Mouse (Mus musculus) thymus, postnatal 4 days (tissue): ENCODE measurements around the gene Prr19.
A peak's percentile ranks its signal among the peaks of the same experiment; 100 is the strongest.
"Not testable (repeated sequence)": the region's sequence is repeated elsewhere in the genome, so short reads cannot be mapped to it uniquely, and the experiment has no call there.

ENCODE experiments used
- DNase-seq: peaks from one replicate; pipeline ENCODE4 v3.0.0; 2021

Gene Prr19

DNA sequence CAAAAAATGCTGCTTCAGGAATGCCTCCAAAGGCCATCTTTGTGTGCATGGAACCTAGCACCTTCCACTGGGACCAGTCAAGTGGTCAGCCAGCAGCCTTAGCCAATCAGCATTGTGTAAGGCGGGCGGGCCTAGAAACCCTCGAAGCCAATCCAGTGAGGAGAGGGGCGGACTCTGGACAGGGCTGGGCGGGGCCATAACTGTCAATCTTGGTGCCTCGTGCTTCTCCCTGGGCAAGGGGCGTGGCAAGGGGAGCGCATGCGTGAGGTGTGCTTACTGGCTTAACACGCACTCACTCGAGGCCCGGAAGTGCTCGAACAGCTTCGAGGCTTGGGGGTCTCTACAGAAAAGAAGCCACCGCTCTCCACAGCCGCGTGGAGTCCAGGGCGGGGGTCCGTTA is at the start of gene Prr19:
Gene Prr19, plus strand, starts transcription at position 349 of the 400 bp plus-strand sequence.
- DNase-seq: peak; percentile 34

DNA sequence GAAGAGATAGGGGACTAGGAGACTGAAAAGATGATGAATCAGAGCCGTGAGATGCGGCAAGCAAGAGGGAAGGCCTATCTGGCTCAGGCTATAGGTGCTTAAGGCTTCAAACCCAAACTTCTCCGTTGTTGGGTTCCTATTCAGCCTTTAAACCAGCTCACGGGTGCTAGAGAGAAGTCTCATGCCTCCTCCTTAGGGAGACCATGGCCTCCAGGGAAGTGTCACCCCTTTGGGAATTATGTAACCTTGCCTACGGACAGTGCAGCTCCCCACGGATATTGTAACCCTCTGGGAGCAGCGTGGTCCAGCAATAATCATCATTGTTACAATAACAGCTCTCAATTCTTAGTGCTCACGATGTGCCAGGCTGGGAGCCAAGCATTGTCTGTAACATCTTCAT is 49.4 kb upstream of the Prr19 start:
- DNase-seq: no peak

DNA sequence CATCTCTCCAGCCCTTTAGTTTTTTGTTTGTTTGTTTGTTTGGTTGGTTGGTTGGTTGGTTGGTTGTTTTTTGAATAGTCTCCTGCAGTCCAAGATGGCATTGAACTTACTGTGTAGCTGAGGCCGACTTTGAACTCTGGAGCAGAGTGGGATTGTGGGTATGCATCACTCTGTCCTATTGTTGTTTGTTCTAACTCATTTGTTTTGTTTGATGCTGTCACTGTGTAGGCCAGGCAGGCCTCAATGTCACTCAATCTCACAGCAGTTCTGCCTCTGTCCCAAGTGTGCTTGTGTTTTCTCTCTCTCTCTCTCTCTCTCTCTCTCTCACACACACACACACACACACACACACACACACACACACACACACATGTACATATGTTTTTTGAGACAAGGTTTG is 39.3 kb upstream of the Prr19 start:
- DNase-seq: no peak

DNA sequence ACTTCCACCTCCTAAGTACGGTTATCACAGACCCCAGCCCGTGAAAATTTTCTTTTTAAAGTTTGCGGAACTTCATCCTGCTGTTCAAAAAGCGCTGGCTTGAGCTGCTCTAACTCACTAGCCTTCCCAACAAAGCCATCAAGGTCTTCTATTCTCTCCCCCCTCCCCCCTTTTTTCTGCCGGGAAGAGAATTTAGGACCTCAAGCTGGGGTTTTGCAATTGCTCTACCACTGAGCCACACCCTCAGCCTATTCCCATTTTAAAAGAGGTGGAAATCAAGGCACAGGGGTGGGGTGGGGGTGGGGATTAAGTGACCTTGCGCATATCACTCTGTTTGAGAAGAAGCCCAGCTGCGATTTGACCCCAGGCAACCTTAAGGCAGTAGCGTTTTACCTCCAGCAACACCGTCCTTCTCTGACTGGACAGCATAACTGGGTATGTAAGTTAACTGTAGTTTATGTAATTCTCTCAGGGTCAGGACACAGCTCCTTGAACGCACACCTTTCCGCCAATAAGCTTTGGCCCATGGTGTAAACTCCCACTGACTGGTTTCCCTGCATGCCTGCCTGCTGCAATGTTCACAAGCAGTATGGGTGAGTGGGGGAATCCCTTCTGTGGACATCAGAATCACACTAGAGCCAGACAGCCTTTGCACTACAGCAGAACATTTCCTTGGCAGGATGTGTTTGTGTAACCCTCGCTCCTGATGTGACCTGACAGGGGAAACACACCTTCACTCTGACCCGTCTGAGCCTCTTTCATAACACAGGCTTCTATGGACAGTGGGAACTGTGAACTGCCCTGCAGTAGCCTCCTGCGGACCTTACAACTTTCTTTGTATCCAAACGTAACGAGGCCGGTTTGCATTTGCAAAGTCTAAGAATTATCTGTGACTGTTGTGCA is 37.0 kb upstream of the Prr19 start:
- no peak for DNase-seq

DNA sequence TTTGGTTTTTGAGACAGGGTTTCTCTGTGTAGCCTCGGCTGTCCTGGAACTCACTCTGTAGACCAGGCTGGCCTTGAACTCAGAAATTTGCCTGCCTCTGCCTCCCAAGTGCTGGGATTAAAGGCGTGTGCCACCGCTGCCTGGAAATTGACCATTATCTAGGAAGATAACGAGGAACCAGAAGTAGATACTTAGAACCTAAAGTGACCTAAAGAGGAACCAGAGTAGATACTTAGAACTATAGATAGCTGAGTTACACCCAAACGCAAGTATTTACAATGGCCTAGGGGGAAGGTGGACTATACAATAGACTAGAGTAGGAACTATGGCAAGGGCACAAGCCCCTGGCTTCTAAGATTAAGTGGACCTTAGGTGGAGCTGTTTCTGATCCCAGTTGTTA is 35.5 kb upstream of the Prr19 start:
- DNase-seq: not testable (repeated sequence)

DNA sequence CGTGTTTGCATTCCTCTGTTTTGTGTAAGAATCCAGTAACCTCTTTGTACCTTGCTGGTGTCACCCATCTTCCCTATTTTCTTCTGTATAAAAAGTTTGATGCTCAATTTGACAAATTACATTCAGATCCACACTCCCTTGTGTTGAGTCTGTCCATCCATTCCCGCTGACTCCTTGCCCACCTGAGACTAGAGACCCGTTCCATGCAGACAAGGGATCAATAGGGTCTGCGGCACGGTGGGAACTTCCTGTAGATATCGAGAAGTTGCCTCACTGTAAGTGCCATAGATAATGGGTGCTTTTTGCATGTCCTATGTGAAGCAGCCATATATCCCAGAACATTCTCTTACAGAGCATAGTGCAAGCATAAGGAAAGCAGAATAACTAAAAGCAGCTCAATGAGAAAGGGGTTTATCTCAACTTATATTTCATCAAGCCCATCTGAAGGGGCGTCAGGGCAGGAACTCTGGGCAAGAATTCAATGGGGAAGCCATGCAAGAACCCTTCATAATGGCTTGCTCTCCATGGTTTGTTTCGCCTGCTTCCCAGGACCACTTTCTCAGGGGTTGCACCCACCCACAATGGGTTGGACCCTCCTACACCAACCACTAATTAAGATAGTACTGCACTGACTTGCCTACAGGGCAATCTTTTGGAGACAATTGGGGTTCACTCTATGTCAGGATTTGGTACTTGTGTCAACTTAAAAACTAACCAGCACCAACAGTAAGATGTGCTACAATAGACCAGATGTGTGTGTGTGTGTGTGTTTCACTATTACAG is 34.8 kb upstream of the Prr19 start:
- no peak for DNase-seq

DNA sequence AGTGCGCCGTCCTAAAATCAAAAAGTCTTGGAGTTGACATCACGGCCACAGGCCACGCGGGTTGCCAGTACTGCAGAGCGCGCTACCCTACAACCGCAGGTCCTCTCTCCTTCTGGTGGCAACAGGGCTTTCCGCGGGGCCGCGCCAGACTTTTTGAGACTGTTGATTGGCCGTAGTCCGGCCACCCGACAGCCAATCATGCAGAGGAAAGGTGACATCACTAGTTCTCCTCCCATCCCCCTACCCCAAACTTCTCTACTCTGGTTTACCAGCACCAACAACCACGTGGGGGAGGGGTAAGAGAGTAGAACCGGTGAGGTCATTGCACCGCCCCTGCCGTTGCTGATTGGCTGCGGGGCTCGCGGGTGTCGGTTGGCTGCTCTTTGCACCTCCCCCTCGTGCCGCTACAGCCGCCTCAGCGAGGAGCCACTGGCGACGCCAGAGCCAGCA is 33.9 kb upstream of the Prr19 start, which contains the start of gene Cic:
Gene Cic, plus strand, starts transcription at position 404 of the 450 bp plus-strand sequence.
- peak; percentile 96 for DNase-seq

DNA sequence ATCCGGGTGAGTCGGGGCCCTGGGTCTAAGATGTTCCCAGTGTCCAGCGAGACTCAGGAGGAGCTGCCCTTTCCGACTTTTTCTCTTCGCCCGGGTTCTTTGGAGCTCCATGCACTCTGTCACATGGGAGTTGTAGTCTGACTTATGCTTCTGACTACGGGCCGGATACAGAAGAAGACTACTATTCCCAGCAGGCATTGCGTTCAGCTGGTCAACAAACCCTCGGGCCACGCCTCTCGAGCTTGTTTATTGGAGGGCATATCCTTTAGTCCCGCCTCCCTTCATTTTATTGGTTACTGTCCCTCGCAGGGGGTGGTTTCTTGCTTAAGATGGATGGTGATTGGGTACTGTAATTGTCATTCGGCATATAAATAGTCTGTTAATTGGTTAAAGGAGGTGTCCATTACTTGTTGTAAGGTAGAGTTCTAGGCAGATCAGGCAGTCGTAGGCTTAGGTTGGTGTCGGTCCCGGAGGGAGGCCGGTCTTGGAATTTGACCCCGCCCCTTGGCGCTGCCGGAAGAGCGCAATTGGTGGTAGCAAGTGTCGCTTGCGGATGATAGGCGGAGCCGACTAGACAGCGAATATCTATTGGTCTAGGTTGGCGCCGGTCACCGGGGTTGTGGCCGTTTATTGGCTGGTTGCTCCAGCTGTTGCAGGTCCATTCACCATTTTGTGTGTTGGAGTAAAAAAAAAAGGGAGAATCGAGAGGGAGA is 33.3 kb upstream of the Prr19 start:
- DNase-seq: peak; percentile 97

DNA sequence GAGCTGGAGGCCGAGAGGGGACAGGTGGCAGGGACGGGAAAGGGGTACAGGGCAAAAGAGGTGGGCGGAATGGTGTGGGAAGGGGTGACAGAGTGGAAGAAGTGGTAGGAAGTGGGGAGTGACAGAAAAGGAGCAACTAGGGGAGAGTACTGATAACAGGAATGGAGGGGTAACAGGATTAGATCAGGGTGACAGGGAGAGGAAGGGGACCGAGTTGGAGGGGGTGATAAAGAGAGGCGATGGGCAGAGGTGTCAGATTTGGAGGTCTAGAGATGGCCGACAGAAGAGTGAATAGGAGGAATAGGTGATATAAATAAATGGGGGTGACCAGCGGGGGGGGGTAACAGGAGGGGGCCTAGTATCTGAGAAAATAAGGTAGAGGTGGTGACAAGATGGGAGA is 32.6 kb upstream of the Prr19 start:
- no peak for DNase-seq

DNA sequence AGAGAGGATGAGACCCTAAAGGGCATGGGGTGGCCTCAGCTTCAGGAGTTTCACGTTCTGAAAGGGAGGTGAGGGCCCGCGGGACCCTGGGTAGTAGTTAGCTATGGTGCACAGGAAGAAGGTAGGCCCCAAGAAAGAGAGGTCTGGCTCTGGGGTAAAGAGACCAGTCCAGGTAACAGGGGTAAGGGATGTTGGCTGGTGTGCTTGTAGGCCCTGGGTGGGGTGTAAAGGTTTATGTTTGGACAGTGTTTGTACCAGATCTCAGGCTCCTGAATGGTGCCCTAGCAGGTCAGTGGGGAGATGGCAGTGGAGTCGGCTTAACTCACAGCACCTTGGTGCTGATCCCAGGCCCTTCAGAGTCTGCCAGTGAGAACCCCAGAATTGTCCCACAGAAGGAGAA is 32.2 kb upstream of the Prr19 start:
- DNase-seq: peak; percentile 48

DNA sequence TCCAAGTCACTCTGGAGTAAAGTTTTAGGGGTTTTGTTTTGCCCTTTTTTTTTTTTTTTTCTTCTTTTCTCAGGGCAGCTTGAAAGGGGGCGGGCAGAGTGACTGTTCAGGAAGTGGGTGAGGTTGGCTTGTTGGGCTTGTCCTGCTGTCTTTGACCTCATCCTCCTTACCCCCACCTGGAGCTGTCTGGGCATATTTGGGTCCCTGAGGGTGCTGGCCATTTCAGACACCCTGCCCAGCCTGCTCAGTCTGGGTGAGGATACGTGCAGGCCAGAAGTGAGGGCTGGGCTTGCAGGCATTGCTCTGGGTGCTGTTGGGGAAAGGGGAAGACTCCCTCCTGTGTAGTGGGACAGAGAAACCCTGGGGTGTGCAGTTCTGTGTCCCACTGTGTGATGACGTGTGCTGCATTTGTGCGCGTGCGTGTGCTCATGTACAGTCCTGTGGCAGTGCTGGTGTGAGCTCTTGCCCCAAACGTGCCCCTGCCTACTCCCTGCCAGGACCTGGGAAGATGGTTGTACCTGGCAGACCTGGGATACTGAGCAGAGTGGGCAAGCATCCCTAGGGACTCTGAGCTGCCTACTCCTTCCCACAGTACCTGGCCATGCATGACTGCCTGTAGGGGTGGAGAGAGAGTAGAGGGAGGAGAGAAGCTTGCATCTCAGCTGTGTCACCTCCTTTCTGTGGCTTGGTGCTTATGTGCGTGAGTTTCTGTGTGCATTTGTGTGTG is 31.5 kb upstream of the Prr19 start:
- DNase-seq: no peak

DNA sequence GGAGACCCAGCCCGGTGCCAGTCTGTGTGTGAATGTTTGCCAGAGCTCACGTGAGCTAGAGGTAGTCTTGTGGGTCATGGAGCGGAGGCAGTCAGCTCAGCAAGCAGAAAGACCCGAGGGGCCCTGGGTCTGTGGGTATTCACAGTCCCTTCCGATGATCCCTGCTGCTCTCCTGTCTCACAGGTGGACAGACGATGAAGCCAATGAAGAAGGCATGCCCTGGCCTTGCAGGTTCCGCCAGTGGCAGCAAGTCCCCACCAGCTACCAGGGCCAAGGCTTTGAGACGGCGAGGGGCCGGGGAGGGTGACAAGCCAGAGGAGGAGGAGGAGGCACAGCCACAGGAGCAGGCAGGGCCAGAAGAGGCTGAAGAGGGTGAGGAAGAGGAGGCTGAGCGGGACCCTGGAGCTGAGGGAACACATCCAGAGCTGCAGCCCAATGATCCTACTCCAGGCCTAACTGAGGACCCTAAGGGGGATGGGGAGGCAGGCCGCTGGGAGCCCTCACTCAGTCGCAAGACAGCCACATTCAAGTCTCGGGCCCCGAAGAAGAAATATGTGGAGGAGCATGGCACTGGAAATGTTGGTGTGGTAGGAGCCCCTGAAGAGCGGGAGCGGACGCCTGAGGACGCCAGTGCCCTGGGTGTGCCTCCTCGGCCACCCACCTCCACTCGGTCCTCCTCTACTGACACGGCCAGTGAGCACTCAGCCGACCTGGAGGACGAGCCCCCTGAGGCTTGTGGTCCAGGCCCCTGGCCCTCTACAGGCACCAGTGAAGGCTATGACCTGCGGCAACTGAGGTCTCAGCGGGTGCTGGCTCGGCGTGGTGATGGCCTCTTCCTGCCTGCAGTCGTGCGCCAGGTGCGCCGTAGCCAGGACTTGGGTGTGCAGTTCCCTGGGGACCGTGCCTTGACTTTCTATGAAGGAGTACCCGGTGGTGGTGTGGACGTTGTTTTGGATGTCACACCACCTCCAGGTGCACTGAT is 30.3 kb upstream of the Prr19 start:
- DNase-seq: no peak

DNA sequence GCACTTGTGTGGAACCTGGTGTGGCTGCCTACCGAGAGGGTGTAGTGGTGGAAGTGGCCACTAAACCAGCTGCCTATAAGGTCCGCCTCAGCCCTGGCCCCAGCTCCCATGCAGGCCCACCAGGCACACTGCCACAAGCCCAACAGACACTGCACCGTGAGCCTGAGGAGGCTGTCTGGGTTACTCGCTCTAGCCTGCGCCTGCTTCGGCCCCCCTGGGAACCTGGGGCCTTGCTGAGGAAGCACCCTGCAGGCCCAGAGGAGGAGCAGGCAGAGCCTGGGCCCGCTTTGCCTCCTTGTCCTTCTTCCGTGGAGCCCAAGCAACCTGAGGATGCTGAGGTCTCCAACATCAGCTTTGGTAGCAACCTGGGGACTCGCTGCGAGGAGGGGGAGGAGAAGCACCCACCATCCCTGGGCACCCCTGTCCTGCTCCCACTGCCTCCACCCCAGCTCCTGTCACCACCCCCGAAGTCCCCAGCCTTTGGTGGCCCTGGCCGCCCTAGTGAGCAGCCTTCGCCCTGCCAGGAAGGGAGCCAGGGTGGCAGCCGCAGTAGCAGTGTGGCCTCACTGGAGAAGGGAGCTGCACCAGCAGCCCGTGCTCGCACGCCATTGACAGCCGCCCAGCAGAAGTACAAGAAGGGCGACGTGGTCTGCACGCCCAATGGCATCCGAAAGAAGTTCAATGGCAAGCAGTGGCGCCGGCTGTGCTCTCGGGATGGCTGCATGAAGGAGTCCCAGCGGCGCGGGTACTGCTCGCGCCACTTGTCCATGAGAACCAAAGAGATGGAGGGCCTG is 29.4 kb upstream of the Prr19 start:
- DNase-seq: no peak

DNA sequence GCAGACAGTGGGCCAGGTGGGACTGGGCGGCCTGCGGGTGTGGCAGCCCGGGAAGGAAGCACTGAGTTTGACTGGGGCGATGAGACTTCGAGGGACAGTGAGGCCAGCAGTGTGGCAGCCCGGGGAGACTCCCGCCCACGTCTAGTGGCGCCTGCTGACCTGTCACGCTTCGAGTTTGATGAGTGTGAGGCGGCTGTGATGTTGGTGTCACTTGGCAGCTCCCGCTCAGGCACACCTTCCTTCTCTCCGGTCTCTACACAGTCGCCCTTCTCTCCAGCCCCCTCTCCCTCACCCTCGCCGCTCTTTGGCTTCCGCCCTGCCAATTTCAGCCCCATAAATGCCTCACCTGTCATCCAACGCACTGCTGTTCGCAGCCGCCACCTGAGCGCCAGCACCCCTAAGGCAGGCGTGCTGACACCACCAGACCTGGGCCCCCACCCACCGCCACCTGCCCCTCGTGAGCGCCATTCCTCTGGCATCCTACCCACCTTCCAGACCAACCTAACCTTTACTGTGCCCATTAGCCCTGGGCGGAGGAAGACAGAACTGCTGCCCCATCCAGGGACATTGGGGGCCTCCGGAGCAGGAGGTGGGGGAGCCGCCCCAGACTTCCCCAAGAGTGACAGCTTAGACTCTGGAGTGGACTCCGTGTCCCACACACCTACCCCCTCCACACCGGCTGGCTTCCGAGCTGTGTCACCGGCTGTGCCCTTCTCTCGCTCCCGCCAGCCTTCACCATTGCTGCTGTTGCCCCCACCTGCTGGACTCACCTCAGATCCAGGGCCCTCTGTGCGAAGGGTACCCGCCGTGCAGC is 28.6 kb upstream of the Prr19 start:
- DNase-seq: no peak

DNA sequence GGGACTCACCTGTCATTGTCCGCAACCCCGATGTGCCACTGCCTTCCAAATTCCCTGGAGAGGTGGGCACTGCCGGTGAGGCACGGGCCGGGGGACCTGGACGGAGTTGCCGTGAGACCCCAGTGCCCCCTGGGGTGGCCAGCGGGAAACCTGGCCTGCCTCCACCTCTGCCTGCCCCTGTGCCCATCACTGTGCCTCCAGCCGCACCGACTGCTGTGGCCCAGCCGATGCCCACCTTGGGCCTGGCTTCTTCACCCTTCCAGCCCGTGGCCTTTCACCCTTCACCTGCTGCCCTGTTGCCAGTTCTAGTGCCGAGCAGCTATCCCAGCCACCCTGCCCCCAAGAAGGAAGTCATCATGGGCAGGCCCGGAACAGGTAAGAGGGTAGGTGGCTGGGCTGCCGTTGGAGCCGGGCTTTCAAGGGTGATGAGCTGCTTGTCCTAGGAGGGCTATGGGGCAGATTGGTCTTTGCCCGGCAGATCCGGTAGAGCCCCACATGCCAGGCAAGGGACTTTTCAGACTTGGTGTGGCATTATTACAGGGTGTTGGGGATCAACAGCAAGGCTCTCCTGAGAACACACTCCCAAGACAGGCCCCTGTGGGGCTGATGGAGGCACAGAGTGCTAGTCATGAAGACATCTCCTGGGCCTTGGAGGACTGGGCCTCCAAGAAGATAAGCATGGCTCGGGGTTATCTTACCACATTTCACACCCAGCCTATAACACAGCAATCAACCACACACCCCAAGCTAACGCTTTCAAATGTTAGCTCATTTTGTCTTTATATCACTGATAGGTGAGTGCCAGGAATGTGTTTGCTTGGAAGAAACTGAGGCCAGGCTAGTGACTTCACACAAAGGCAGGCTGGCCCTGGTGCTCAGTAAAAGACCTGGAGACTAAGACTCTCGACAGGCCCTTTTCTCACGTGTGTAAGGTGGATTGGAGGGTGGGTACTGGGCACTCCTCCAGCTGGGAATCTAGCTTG is 27.7 kb upstream of the Prr19 start:
- peak; percentile 15 for DNase-seq

DNA sequence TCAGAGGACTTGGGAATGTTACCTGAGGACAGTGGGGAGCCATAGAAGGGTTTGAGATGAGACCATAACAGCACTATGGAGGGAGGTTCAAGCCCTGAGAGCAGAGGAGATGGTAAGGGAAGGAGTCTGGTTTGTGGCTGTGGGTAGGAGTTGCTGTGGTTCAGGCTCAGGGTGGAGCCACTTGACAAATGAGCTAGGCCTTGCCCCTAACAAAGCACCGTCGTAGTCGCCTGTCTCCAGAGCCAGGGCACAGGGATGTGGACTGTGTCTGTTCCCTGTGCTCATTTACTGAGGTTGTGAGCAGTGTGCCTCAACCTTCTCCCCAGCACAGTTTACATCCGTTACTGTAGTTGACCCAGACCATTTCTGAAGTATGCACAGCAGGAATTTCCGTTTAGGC is 26.6 kb upstream of the Prr19 start:
- peak; percentile 51 for DNase-seq

DNA sequence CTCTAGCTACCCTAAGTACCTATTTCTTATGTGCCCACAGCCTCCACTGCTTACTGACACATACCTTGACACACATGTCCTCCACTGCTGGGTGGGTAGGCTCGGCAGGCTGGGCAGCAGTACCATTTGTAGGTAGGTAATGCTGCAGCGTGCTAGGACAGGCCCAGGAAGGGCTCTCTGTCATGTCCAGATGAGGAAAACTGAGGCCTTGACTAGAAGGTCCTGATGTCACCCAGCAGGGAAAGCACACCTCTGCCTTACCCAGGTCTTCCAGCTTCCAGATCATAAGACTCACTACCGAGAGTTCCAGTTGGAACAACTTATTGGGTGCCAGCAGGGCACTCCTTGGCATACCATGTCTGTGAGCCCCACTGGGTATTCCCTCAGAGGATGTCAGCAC is 26.2 kb upstream of the Prr19 start:
- DNase-seq: no peak
